Mouse (Mus musculus) ES-Bruce4 (cell line): ENCODE measurements around the gene Zfp846. TPM values are rescaled to one million over a fixed set of nuclear protein-coding genes. Genes with fewer than 3 reads are reported as not detected.

ENCODE experiments used
- H3K27ac ChIP-seq: 2 replicates; pipeline ENCODE4 v1.5.1; 2012; ENCODE audit warnings: low read length, inconsistent platforms; ENCODE audit not compliant: insufficient read depth
- H3K27me3 ChIP-seq: 2 replicates; pipeline ENCODE4 v1.6.1; 2012; ENCODE audit warnings: mild to moderate bottlenecking, low read length, inconsistent platforms; ENCODE audit not compliant: control insufficient read depth, poor library complexity, insufficient read depth, severe bottlenecking
- H3K36me3 ChIP-seq: 2 replicates; pipeline ENCODE4 v1.6.1; 2012; ENCODE audit warnings: inconsistent platforms, mild to moderate bottlenecking, low read length, moderate library complexity; ENCODE audit not compliant: control insufficient read depth, poor library complexity, insufficient read depth, severe bottlenecking
- H3K4me1 ChIP-seq: one replicate; pipeline ENCODE4 v1.8.1; 2011; ENCODE audit warnings: low read length; ENCODE audit not compliant: control insufficient read depth, insufficient read depth
- H3K4me3 ChIP-seq: 2 replicates; pipeline ENCODE4 v1.5.1; 2011; ENCODE audit warnings: low read depth, mild to moderate bottlenecking, low read length
- H3K9ac ChIP-seq: 2 replicates; pipeline ENCODE4 v1.6.1; 2012; ENCODE audit warnings: low read depth, mild to moderate bottlenecking, inconsistent platforms; ENCODE audit not compliant: poor library complexity, severe bottlenecking
- H3K9me3 ChIP-seq: replicated peaks from 2 replicates; pipeline ENCODE4 v1.6.1; 2012; ENCODE audit warnings: mild to moderate bottlenecking, low read length, inconsistent platforms; ENCODE audit not compliant: control insufficient read depth, poor library complexity, insufficient read depth, severe bottlenecking
- CTCF ChIP-seq: IDR thresholded peaks from one replicate; pipeline ENCODE4 v1.8.1; 2011; ENCODE audit warnings: low read depth, low read length
- EP300 ChIP-seq: IDR thresholded peaks from 2 replicates; pipeline ENCODE4 v1.6.1; 2011; ENCODE audit warnings: low read depth, low read length; ENCODE audit not compliant: insufficient read depth
- POLR2A ChIP-seq: IDR thresholded peaks from one replicate; pipeline ENCODE4 v1.8.1; 2011; ENCODE audit warnings: low read length; ENCODE audit not compliant: insufficient read depth
- polyA plus RNA-seq: library from polyadenylated mRNA; stranded (reverse); fragments of >200 nt; gene quantifications from 2 replicates; pipeline ENCODE4 v1.2.4, GENCODE M21; 2011; ENCODE audit warnings: low read depth; ENCODE audit not compliant: missing spikeins, insufficient read depth, insufficient read length

Gene Zfp846
- polyA plus RNA-seq = 6.6 and 8.7 TPM in 2 replicates

DNA sequence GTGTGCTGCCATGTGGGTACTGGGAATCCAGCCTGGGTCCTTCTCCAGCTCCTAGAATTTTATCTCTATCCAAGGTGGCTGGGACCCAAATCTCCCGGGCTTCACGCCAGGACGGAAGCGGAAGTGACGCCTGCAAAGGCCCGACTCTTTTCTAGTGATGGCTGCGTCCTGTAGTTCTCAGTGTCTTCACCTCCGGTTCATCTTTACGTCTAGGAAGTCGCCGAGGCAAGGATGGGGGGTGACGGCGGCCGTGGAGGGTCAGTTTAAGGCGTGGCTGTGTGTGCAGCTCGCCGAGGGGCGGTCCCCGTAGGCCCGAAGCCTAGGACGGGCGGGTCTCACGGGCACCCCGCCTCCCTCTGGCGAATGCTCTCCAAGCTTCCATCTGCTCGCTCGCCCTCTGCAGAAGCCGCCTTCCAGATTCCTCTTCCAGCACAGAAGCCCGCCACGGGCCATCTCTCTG is at the start of gene Zfp846:
Zfp846 (plus strand) TSS at position 117 of the 460 bp plus-strand sequence.
- no peaks in the 10 kb centered on the region for H3K9me3 ChIP-seq
- no peaks in the 10 kb centered on the region for H3K27me3 ChIP-seq
- H3K36me3 ChIP-seq = no peaks in the 10 kb centered on the region
- H3K4me3 ChIP-seq = peak within 1 kb of the TSS; percentile 86
- peak; percentile 32; the same call in 1 of the 2 replicates for TF ChIP-seq EP300
- TF ChIP-seq POLR2A = peak; percentile 15
- TF ChIP-seq CTCF = no peak
- H3K9ac ChIP-seq = peak within 1 kb of the TSS; percentile 56
- peak within 1 kb of the TSS; percentile 29 for H3K27ac ChIP-seq
- H3K4me1 ChIP-seq = no peaks in the 10 kb centered on the region

DNA sequence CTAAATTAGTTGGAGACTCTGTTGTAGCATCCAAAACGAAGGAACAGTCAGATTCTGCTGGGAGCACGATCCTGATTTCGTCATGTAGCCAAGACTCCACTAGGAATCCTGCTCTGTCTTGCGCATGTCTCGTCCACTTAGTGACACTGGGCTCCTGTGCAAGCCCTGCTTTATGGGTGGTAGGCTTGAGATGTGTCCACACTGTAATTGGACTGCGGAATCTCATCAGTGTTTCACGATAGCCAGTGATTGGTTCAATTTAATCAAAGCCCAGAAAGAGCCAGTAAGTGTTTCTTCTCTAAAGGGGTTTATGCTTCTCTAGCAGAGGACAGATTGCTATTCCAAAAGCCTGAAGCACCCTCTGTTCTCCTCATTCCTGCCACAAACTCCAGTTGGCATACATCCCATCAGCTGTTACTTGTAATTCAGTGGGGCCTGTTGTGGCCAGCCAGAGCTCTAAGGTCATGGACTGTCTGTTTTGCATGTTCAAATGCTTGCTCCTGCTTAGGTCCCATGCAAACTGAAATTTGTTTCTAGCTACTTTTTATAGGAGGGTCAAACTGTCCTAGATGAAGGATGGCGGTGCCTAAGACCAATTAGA is 46.7 kb upstream of the Zfp846 start:
- no peak overlapping the region for H3K4me3 ChIP-seq
- no peak overlapping the region for H3K27ac ChIP-seq
- TF ChIP-seq CTCF = no peak
- TF ChIP-seq EP300 = no peak
- TF ChIP-seq POLR2A = no peak
- H3K4me1 ChIP-seq = no peaks in the 10 kb centered on the region
- no peaks in the 10 kb centered on the region for H3K9me3 ChIP-seq
- H3K9ac ChIP-seq = no peak overlapping the region
- no peaks in the 10 kb centered on the region for H3K27me3 ChIP-seq
- no peaks in the 10 kb centered on the region for H3K36me3 ChIP-seq

DNA sequence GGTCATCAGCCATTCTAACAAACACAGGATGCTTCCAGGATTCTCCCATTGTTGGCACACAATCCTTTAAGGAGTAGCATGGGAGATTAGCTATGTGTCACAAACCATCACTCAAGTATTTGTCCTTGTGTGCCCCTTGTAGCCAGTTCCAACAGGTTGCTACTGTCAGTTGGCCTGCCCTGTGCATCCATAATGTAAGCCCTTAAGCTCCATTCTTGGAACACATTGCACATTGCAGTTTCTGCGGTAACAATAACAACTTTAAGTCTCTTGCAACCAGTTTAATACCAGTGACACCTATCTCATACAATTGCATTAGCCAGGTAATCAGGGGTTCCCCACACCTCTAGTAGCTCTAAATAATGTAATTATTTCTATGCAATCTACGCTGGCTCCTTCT is 44.5 kb upstream of the Zfp846 start:
- Histone ChIP-seq H3K9ac (no peak overlapping the region), H3K4me3 (no peak overlapping the region), H3K27ac (no peak overlapping the region), H3K4me1 (no peaks in the 10 kb centered on the region), H3K27me3 (no peaks in the 10 kb centered on the region), H3K9me3 (no peaks in the 10 kb centered on the region), H3K36me3 (no peaks in the 10 kb centered on the region)
- TF ChIP-seq POLR2A (no peak), CTCF (no peak), EP300 (no peak)

GRCm38 (mm10) chr9:20543496-20543895 is 37.6 kb upstream of the Zfp846 start:
- H3K27me3 ChIP-seq = no peaks in the 10 kb centered on the region
- H3K36me3 ChIP-seq = no peaks in the 10 kb centered on the region
- no peaks in the 10 kb centered on the region for H3K9me3 ChIP-seq
- no peaks in the 10 kb centered on the region for H3K4me1 ChIP-seq
- no peak for TF ChIP-seq EP300
- TF ChIP-seq POLR2A = no peak
- no peak for TF ChIP-seq CTCF
- peak overlapping the region; percentile 84 for H3K4me3 ChIP-seq
- peak overlapping the region; percentile 90 for H3K27ac ChIP-seq
- H3K9ac ChIP-seq = peak overlapping the region; percentile 89

DNA sequence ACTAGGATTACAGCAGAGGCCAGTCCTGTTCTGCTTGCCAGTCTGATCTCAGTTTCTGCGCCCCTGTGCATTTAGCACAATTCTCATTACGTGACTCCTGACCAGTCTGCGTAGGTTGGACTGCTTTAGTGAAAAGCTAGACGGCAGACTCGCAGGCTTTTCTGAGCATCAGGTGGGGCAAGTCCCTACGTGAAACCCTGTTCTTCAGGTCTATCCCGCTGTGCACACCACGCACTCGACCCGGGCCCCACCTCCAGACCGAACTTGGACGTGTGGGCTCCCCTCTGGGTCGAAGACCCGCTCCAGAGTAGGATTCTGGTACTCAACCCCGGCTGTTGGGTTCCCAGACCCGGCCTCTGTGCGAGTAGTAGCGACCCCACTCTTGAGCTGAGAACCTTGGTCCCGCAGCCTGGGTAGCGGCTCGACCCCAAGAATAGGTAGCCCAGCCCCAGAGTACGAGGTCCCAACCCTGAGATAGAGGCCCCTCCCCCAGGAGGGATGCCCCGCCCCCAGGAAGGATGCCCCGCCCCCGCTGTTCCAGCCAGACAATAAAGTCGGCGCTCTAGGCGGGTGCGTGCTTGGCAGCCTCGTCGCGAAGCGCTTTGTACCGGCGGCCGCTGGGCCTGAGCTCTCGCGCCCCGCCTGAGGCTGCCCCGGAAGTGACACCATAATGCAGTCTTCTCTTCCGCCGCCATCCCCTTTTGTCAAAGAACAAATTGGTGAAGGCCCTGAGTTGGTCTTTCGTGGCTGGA is 36.8 kb upstream of the Zfp846 start:
- no peaks in the 10 kb centered on the region for H3K36me3 ChIP-seq
- TF ChIP-seq POLR2A = peak; percentile 57
- no peak for TF ChIP-seq EP300
- H3K27me3 ChIP-seq = no peaks in the 10 kb centered on the region
- H3K4me1 ChIP-seq = no peaks in the 10 kb centered on the region
- H3K4me3 ChIP-seq = peak overlapping the region; percentile 84
- peak overlapping the region; percentile 89 for H3K9ac ChIP-seq
- peak overlapping the region; percentile 90 for H3K27ac ChIP-seq
- H3K9me3 ChIP-seq = no peaks in the 10 kb centered on the region

GRCm38 (mm10) chr9:20545151-20545550 is 35.9 kb upstream of the Zfp846 start:
- Histone ChIP-seq H3K27me3 (no peaks in the 10 kb centered on the region), H3K36me3 (no peaks in the 10 kb centered on the region), H3K27ac (peak overlapping the region; percentile 88), H3K9ac (peak overlapping the region; percentile 89), H3K4me1 (no peaks in the 10 kb centered on the region), H3K9me3 (no peaks in the 10 kb centered on the region), H3K4me3 (peak overlapping the region; percentile 84)
- TF ChIP-seq POLR2A (no peak), CTCF (no peak), EP300 (no peak)
